Mouse (Mus musculus): ENCODE data around the gene Rpl18a. TPM values are rescaled to one million over a fixed set of nuclear protein-coding genes. Genes with fewer than 3 reads are reported as not detected.
"Not testable (repeated sequence)": the region's sequence is repeated elsewhere in the genome, so short reads cannot be mapped to it uniquely, and the experiment has no call there.

Gene Rpl18a
- polyA plus RNA-seq, 1 experiment from 2014 or later: 3,270 TPM

- ATAC-seq (replicated peaks; ENCODE audit: insufficient number of reproducible peaks, low FRiP score, low TSS enrichment, low read depth): no peak
- 89% methylated on average over 2 of the region's 2 CpGs for WGBS
Measured at GRCm38 (mm10) chr8:70900872-70901387, 3.7 kb upstream of the Rpl18a start.

GRCm38 (mm10) chr8:70899226-70899625 is 2.0 kb upstream of the Rpl18a start:
- peaks cover 9% of the 10 kb centered on the region for H3K36me3 ChIP-seq (replicated peaks; ENCODE audit: control insufficient read depth, insufficient read depth, low read depth, low read length)
- DNase-seq (ENCODE audit: low spot score) (no peak), ATAC-seq (replicated peaks; ENCODE audit: insufficient number of reproducible peaks, low FRiP score, low TSS enrichment, low read depth) (no peak)
- no peaks in the 10 kb centered on the region; the same call in 1 of the 2 replicates for H3K4me1 ChIP-seq (ENCODE audit: control insufficient read depth, insufficient read depth, low read length)
- H3K4me3 ChIP-seq (ENCODE audit: low read depth, low read length): no peak overlapping the region
- WGBS: 86% methylated on average over 2 of the region's 2 CpGs
- no peaks in the 10 kb centered on the region for H3K9me3 ChIP-seq (replicated peaks; ENCODE audit: control insufficient read depth, low read length)
- H3K27ac ChIP-seq (replicated peaks; ENCODE audit: low read depth, low read length): no peak overlapping the region
- no peaks in the 10 kb centered on the region for H3K27me3 ChIP-seq (ENCODE audit: control insufficient read depth, insufficient read depth, low read length)
- no peak overlapping the region for H3K9ac ChIP-seq (replicated peaks; ENCODE audit: low read length)
- no peak overlapping the region for H3K4me2 ChIP-seq (ENCODE audit: low read depth, low read length)

More at GRCm38 (mm10) chr8:70900872-70901387, 3.7 kb upstream of the Rpl18a start:
- no peaks in the 10 kb centered on the region for H3K9me3 ChIP-seq (replicated peaks; ENCODE audit: control insufficient read depth, low read length)
- H3K4me2 ChIP-seq (ENCODE audit: low read depth, low read length): no peak overlapping the region
- H3K27me3 ChIP-seq (ENCODE audit: control insufficient read depth, insufficient read depth, low read length): no peaks in the 10 kb centered on the region
- H3K9ac ChIP-seq (replicated peaks; ENCODE audit: low read length): no peak overlapping the region
- no peak overlapping the region for H3K27ac ChIP-seq (replicated peaks; ENCODE audit: low read depth, low read length)
- DNase-seq (ENCODE audit: low spot score): no peak
- H3K4me1 ChIP-seq (ENCODE audit: control insufficient read depth, insufficient read depth, low read length): no peaks in the 10 kb centered on the region
- H3K4me3 ChIP-seq (ENCODE audit: low read depth, low read length): no peak overlapping the region
- H3K36me3 ChIP-seq (replicated peaks; ENCODE audit: control insufficient read depth, insufficient read depth, low read depth, low read length): no peaks in the 10 kb centered on the region

- WGBS: 40% methylated on average over 2 of the region's 2 CpGs
- ATAC-seq (replicated peaks; ENCODE audit: insufficient number of reproducible peaks, low FRiP score, low TSS enrichment, low read depth) (no peak), DNase-seq (ENCODE audit: low spot score) (no peak)
- H3K27ac ChIP-seq (replicated peaks; ENCODE audit: low read depth, low read length): no peak overlapping the region
- peak overlapping the region; percentile 74; the same call in 1 of the 2 replicates for H3K9ac ChIP-seq (replicated peaks; ENCODE audit: low read length)
- no peak overlapping the region for H3K4me2 ChIP-seq (ENCODE audit: low read depth, low read length)
- H3K4me3 ChIP-seq (ENCODE audit: low read depth, low read length): no peak overlapping the region
- H3K4me1 ChIP-seq (ENCODE audit: control insufficient read depth, insufficient read depth, low read length): no peaks in the 10 kb centered on the region; the same call in 1 of the 2 replicates
- H3K9me3 ChIP-seq (replicated peaks; ENCODE audit: control insufficient read depth, low read length): no peaks in the 10 kb centered on the region
- H3K36me3 ChIP-seq (replicated peaks; ENCODE audit: control insufficient read depth, insufficient read depth, low read depth, low read length): peaks cover 9% of the 10 kb centered on the region
- H3K27me3 ChIP-seq (ENCODE audit: control insufficient read depth, insufficient read depth, low read length): no peaks in the 10 kb centered on the region
Measured at GRCm38 (mm10) chr8:70898661-70899198, 1.5 kb upstream of the Rpl18a start.

GRCm38 (mm10) chr8:70897681-70898413 is 635 bp upstream of the Rpl18a start:
- peak overlapping the region; percentile 72 for H3K4me2 ChIP-seq (ENCODE audit: low read depth, low read length)
- peak overlapping the region; percentile 74 for H3K9ac ChIP-seq (replicated peaks; ENCODE audit: low read length)
- peak; percentile 24 for ATAC-seq (replicated peaks; ENCODE audit: insufficient number of reproducible peaks, low FRiP score, low TSS enrichment, low read depth)
- no peaks in the 10 kb centered on the region for H3K9me3 ChIP-seq (replicated peaks; ENCODE audit: control insufficient read depth, low read length)
- no peaks in the 10 kb centered on the region; the same call in none of the 2 replicates for H3K4me1 ChIP-seq (ENCODE audit: control insufficient read depth, insufficient read depth, low read length)
- under 1% methylated on average over 20 of the region's 20 CpGs for WGBS
- peaks cover 8% of the 10 kb centered on the region for H3K27me3 ChIP-seq (ENCODE audit: control insufficient read depth, insufficient read depth, low read length)
- H3K27ac ChIP-seq (replicated peaks; ENCODE audit: low read depth, low read length): peak overlapping the region; percentile 7
- DNase-seq (ENCODE audit: low spot score): peak; percentile 92
- H3K4me3 ChIP-seq (ENCODE audit: low read depth, low read length): peak overlapping the region; percentile 77
- H3K36me3 ChIP-seq (replicated peaks; ENCODE audit: control insufficient read depth, insufficient read depth, low read depth, low read length): peaks cover 9% of the 10 kb centered on the region

- Histone ChIP-seq H3K4me2 (ENCODE audit: low read depth, low read length) (peak overlapping the region; percentile 87), H3K27ac (replicated peaks; ENCODE audit: low read depth, low read length) (0 out of 2 replicates have a peak overlapping the region, but pooled peaks have one; percentile 5), H3K27me3 (ENCODE audit: control insufficient read depth, insufficient read depth, low read length) (peaks cover 21% of the 10 kb centered on the region), H3K36me3 (replicated peaks; ENCODE audit: control insufficient read depth, insufficient read depth, low read depth, low read length) (peaks cover 9% of the 10 kb centered on the region), H3K9ac (replicated peaks; ENCODE audit: low read length) (peak overlapping the region; percentile 90), H3K4me1 (ENCODE audit: control insufficient read depth, insufficient read depth, low read length) (peaks cover 9% of the 10 kb centered on the region), H3K9me3 (replicated peaks; ENCODE audit: control insufficient read depth, low read length) (no peaks in the 10 kb centered on the region), H3K4me3 (ENCODE audit: low read depth, low read length) (peak overlapping the region; percentile 77)
- WGBS: 6% methylated on average over 25 of the region's 25 CpGs
- DNase-seq (ENCODE audit: low spot score) (peak; percentile 13), ATAC-seq (replicated peaks; ENCODE audit: insufficient number of reproducible peaks, low FRiP score, low TSS enrichment, low read depth) (no peak)
Measured at GRCm38 (mm10) chr8:70896316-70897020, 744 bp downstream of the Rpl18a start.

GRCm38 (mm10) chr8:70895571-70896259 is 1.5 kb downstream of the Rpl18a start:
- Histone ChIP-seq H3K4me3 (ENCODE audit: low read depth, low read length) (peak overlapping the region; percentile 77), H3K4me2 (ENCODE audit: low read depth, low read length) (peak overlapping the region; percentile 87), H3K9ac (replicated peaks; ENCODE audit: low read length) (peak overlapping the region; percentile 90), H3K27me3 (ENCODE audit: control insufficient read depth, insufficient read depth, low read length) (peaks cover 29% of the 10 kb centered on the region)
- ATAC-seq (replicated peaks; ENCODE audit: insufficient number of reproducible peaks, low FRiP score, low TSS enrichment, low read depth); DNase-seq (ENCODE audit: low spot score); H3K4me1 ChIP-seq (ENCODE audit: control insufficient read depth, insufficient read depth, low read length); H3K36me3 ChIP-seq (replicated peaks; ENCODE audit: control insufficient read depth, insufficient read depth, low read depth, low read length); H3K27ac ChIP-seq (replicated peaks; ENCODE audit: low read depth, low read length); H3K9me3 ChIP-seq (replicated peaks; ENCODE audit: control insufficient read depth, low read length): not testable (repeated sequence)
- 84% methylated on average over 23 of the region's 24 CpGs for WGBS

- H3K4me3 ChIP-seq (ENCODE audit: low read depth, low read length): no peak overlapping the region
- H3K27me3 ChIP-seq (ENCODE audit: control insufficient read depth, insufficient read depth, low read length): peaks cover 29% of the 10 kb centered on the region
- no peak overlapping the region for H3K4me2 ChIP-seq (ENCODE audit: low read depth, low read length)
- H3K9ac ChIP-seq (replicated peaks; ENCODE audit: low read length): no peak overlapping the region
- H3K27ac ChIP-seq (replicated peaks; ENCODE audit: low read depth, low read length): no peak overlapping the region
- WGBS: 89% methylated on average over 8 of the region's 8 CpGs
- no peak for DNase-seq (ENCODE audit: low spot score)
- no peak for ATAC-seq (replicated peaks; ENCODE audit: insufficient number of reproducible peaks, low FRiP score, low TSS enrichment, low read depth)
- no peaks in the 10 kb centered on the region for H3K9me3 ChIP-seq (replicated peaks; ENCODE audit: control insufficient read depth, low read length)
- peaks cover 9% of the 10 kb centered on the region for H3K4me1 ChIP-seq (ENCODE audit: control insufficient read depth, insufficient read depth, low read length)
- peaks cover 9% of the 10 kb centered on the region for H3K36me3 ChIP-seq (replicated peaks; ENCODE audit: control insufficient read depth, insufficient read depth, low read depth, low read length)
Measured at GRCm38 (mm10) chr8:70894771-70895545, 2.3 kb downstream of the Rpl18a start.
